Mouse (Mus musculus): ENCODE measurements around the gene Noxred1.
"Not testable (repeated sequence)": the region's sequence is repeated elsewhere in the genome, so short reads cannot be mapped to it uniquely, and the experiment has no call there.

The Noxred1 gene

GRCm38 (mm10) chr12:87238632-87239031 is at the start of gene Noxred1:
Noxred1 (minus strand) TSS chr12:87238732.
- DNase-seq (ENCODE audit: extremely low read depth, low read depth, low spot score): no peak

- no peak for DNase-seq (ENCODE audit: extremely low read depth, low read depth, low spot score)
Observed at GRCm38 (mm10) chr12:87284726-87285125, 46.2 kb upstream of the Noxred1 start.

GRCm38 (mm10) chr12:87284268-87284667 is 45.7 kb upstream of the Noxred1 start:
- DNase-seq (ENCODE audit: extremely low read depth, low read depth, low spot score): no peak

GRCm38 (mm10) chr12:87283706-87284105 is 45.2 kb upstream of the Noxred1 start:
- DNase-seq (ENCODE audit: extremely low read depth, low read depth, low spot score): no peak

- no peak for DNase-seq (ENCODE audit: extremely low read depth, low read depth, low spot score)
Observed at GRCm38 (mm10) chr12:87282743-87283142, 44.2 kb upstream of the Noxred1 start.

- DNase-seq (ENCODE audit: extremely low read depth, low read depth, low spot score): no peak
Observed at GRCm38 (mm10) chr12:87281766-87282165, 43.2 kb upstream of the Noxred1 start.

GRCm38 (mm10) chr12:87279879-87280278 is 41.3 kb upstream of the Noxred1 start:
- DNase-seq (ENCODE audit: extremely low read depth, low read depth, low spot score): no peak

- no peak for DNase-seq (ENCODE audit: extremely low read depth, low read depth, low spot score)
Observed at GRCm38 (mm10) chr12:87279350-87279749, 40.8 kb upstream of the Noxred1 start.

GRCm38 (mm10) chr12:87278118-87278730 is 39.7 kb upstream of the Noxred1 start:
- DNase-seq (ENCODE audit: extremely low read depth, low read depth, low spot score): no peak

- DNase-seq (ENCODE audit: extremely low read depth, low read depth, low spot score): not testable (repeated sequence)
Observed at GRCm38 (mm10) chr12:87277251-87277650, 38.7 kb upstream of the Noxred1 start.

- no peak for DNase-seq (ENCODE audit: extremely low read depth, low read depth, low spot score)
Observed at GRCm38 (mm10) chr12:87274853-87275831, 36.6 kb upstream of the Noxred1 start.

- no peak for DNase-seq (ENCODE audit: extremely low read depth, low read depth, low spot score)
Observed at GRCm38 (mm10) chr12:87267682-87268081, 29.1 kb upstream of the Noxred1 start.

- peak; percentile 36 for DNase-seq (ENCODE audit: extremely low read depth, low read depth, low spot score)
Observed at GRCm38 (mm10) chr12:87266827-87267603, 28.5 kb upstream of the Noxred1 start.

- peak; percentile 92 for DNase-seq (ENCODE audit: extremely low read depth, low read depth, low spot score)
Observed at GRCm38 (mm10) chr12:87266108-87266826, 27.7 kb upstream of the Noxred1 start, which contains the start of the genes Vipas39 and Ahsa1. Vipas39 (minus strand) TSS chr12:87266256. Ahsa1 (plus strand) TSS chr12:87266479.

GRCm38 (mm10) chr12:87265444-87265843 is 26.9 kb upstream of the Noxred1 start:
- no peak for DNase-seq (ENCODE audit: extremely low read depth, low read depth, low spot score)

GRCm38 (mm10) chr12:87260562-87260961 is 22.0 kb upstream of the Noxred1 start:
- DNase-seq (ENCODE audit: extremely low read depth, low read depth, low spot score): no peak

- no peak for DNase-seq (ENCODE audit: extremely low read depth, low read depth, low spot score)
Observed at GRCm38 (mm10) chr12:87256629-87257028, 18.1 kb upstream of the Noxred1 start.

- DNase-seq (ENCODE audit: extremely low read depth, low read depth, low spot score): no peak
Observed at GRCm38 (mm10) chr12:87253878-87254277, 15.3 kb upstream of the Noxred1 start.

GRCm38 (mm10) chr12:87250161-87250560 is 11.6 kb upstream of the Noxred1 start:
- no peak for DNase-seq (ENCODE audit: extremely low read depth, low read depth, low spot score)

GRCm38 (mm10) chr12:87236882-87237483 is 1.5 kb downstream of the Noxred1 start:
- no peak for DNase-seq (ENCODE audit: extremely low read depth, low read depth, low spot score)
